Mouse (Mus musculus): ENCODE results near the gene Nrg3. TPM values are rescaled to one million over a fixed set of nuclear protein-coding genes. Genes with fewer than 3 reads are reported as not detected.

Nrg3 gene
- polyA plus RNA-seq (2012; rRNA removed), result 15.9 and 18.9 TPM in 2 replicates

DNA sequence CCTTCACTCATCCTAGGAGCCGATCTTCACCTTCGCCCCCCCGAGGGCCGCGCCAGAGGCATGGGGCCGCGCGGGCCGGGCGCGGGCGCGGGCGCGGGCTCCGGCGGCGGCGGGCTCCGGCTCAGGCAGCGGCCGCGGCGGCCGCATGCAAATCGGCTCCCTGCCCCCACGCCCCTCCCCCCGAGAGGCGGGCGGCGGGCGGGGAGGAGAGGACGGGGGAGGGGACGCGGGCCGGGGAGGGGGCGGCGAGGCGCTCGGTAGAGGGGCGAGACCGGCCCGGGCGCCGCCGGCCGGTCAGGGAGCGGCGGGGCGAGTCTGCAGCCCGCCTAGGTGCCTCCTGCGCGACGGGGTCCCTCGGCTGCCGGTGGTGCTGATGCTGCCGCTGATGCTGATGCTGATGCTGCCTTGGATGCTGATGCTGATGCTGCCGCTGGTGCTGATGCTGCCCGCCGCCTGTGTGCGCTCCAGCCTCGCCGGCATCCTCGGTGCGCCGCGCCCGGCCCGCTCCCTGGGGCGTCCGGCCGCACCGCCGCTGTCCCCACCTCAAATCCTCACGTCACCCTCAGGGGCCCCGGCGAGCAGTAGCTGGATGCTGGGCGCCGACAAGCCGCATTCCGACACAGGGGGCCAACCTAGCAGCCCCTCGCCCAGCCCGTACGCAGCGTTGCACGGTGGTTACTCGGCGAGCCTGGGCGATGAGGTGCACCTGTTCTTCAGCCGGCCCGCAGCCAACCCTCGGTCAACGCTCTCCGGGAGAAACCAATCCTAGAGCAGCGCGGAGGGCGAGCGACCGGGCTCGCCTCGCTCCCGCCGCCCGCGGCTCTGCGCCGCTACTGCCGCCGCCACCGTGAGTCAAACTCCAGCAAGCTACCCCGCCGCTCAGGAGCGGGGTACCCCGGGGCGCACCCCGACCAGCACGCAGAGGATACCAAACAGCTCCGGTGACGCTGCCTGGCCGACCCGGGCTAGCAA is at the start of gene Nrg3:
TSS of gene Nrg3 (minus strand) at position 299 of the 972 bp plus-strand sequence.

All from central nervous system, embryonic 18 days (tissue).